Mouse (Mus musculus) intestine, embryonic 16.5 days (tissue): ENCODE measurements around the gene Agr3. TPM values are rescaled to one million over a fixed set of nuclear protein-coding genes. Genes with fewer than 3 reads are reported as not detected.

Experiments used
- ATAC-seq: fragments of 200-750 bp; cut with Nextera tagmentation; 2 replicates; pipeline ENCODE4 v1.8.0; 2017; ENCODE audit warnings: moderate TSS enrichment, moderate library complexity
- H3K27ac ChIP-seq: fragments of 300-500 bp; sonication (generic); 2 replicates; pipeline ENCODE4 v1.5.1; 2014; ENCODE audit warnings: mild to moderate bottlenecking, low read length
- H3K27me3 ChIP-seq: fragments of 300-500 bp; sonication (generic); replicated peaks from 2 replicates; pipeline ENCODE4 v1.6.1; 2014; ENCODE audit warnings: low read length, control low read depth, mixed read lengths; ENCODE audit not compliant: control insufficient read depth, insufficient read depth
- H3K36me3 ChIP-seq: fragments of 300-500 bp; sonication (generic); 2 replicates; pipeline ENCODE4 v1.6.1; 2014; ENCODE audit warnings: low read length, control low read depth; ENCODE audit not compliant: control insufficient read depth, insufficient read depth
- H3K4me1 ChIP-seq: fragments of 300-500 bp; sonication (generic); 2 replicates; pipeline ENCODE4 v1.6.1; 2014; ENCODE audit warnings: low read length, control low read depth, mixed read lengths; ENCODE audit not compliant: control insufficient read depth, insufficient read depth
- H3K4me2 ChIP-seq: fragments of 300-500 bp; sonication (generic); 2 replicates; pipeline ENCODE4 v1.6.1; 2014; ENCODE audit warnings: low read depth, low read length, control low read depth
- H3K4me3 ChIP-seq: fragments of 300-500 bp; sonication (generic); 2 replicates; pipeline ENCODE4 v1.5.1; 2014; ENCODE audit warnings: mild to moderate bottlenecking, low read length
- H3K9ac ChIP-seq: fragments of 300-500 bp; sonication (generic); 2 replicates; pipeline ENCODE4 v1.6.1; 2014; ENCODE audit warnings: low read depth, low read length
- H3K9me3 ChIP-seq: fragments of 300-500 bp; sonication (generic); 2 replicates; pipeline ENCODE4 v1.6.1; 2016; ENCODE audit warnings: low read length, control low read depth; ENCODE audit not compliant: control insufficient read depth
- WGBS: fragments of 180-500 bp; shearing (Covaris S2); extraction: QIAGEN DNeasy Blood & Tissue Kit; methylation state at CpG from one replicate; pipeline ENCODE4 v1.1.7; 2014; 5-methylcytosine and 5-hydroxymethylcytosine counted together
- polyA plus RNA-seq: library from polyadenylated mRNA; unstranded; fragments of >200 nt; fragmentation: Nextera tagmentation; extraction: Ambion mirVana; gene quantifications from 2 replicates; pipeline ENCODE4 v1.2.1, GENCODE M21; 2015

Agr3 gene
- polyA plus RNA-seq, 1 experiment from 2014 or later = 0.33 TPM

GRCm38 (mm10) chr12:35977633-35978246 lies 52.3 kb downstream of the Agr3 start:
- H3K27ac ChIP-seq = no peak overlapping the region
- H3K9ac ChIP-seq = no peak overlapping the region
- no peak overlapping the region for H3K4me2 ChIP-seq
- ATAC-seq = no peak
- no peak overlapping the region for H3K4me3 ChIP-seq
- H3K9me3 ChIP-seq = no peaks in the 10 kb centered on the region
- WGBS = 46% methylated on average over 6 of the region's 6 CpGs
- H3K27me3 ChIP-seq = no peaks in the 10 kb centered on the region
- H3K36me3 ChIP-seq = no peaks in the 10 kb centered on the region
- H3K4me1 ChIP-seq = peaks cover 6% of the 10 kb centered on the region

GRCm38 (mm10) chr12:35979625-35980024 lies 54.2 kb downstream of the Agr3 start:
- ATAC-seq = 0 out of 2 replicates have a peak, but pooled peaks have one; percentile 29
- Histone ChIP-seq H3K36me3 (no peaks in the 10 kb centered on the region), H3K9ac (no peak overlapping the region), H3K27me3 (no peaks in the 10 kb centered on the region), H3K4me3 (no peak overlapping the region), H3K4me2 (no peak overlapping the region), H3K9me3 (no peaks in the 10 kb centered on the region), H3K4me1 (peaks cover 6% of the 10 kb centered on the region), H3K27ac (no peak overlapping the region)
- 67% methylated on average over 5 of the region's 5 CpGs for WGBS

- Histone ChIP-seq H3K27me3 (no peaks in the 10 kb centered on the region), H3K4me1 (peaks cover 6% of the 10 kb centered on the region), H3K9me3 (no peaks in the 10 kb centered on the region), H3K9ac (no peak overlapping the region), H3K36me3 (no peaks in the 10 kb centered on the region), H3K4me2 (no peak overlapping the region), H3K27ac (0 out of 2 replicates have a peak overlapping the region, but pooled peaks have one; percentile 28), H3K4me3 (no peak overlapping the region)
- peak; percentile 92 for ATAC-seq
- 35% methylated on average over 6 of the region's 6 CpGs for WGBS
These were observed 56.4 kb downstream of the Agr3 start for GRCm38 (mm10) chr12:35981732-35982360.

- Histone ChIP-seq H3K9ac (no peak overlapping the region), H3K9me3 (no peaks in the 10 kb centered on the region), H3K4me1 (peaks cover 6% of the 10 kb centered on the region), H3K36me3 (no peaks in the 10 kb centered on the region), H3K4me2 (no peak overlapping the region), H3K27ac (no peak overlapping the region), H3K27me3 (no peaks in the 10 kb centered on the region), H3K4me3 (no peak overlapping the region)
- ATAC-seq = no peak
- WGBS = 85% methylated on average over 9 of the region's 9 CpGs
These were observed 58.1 kb downstream of the Agr3 start for GRCm38 (mm10) chr12:35983472-35983871.

GRCm38 (mm10) chr12:35984743-35985142 lies 59.3 kb downstream of the Agr3 start:
- H3K4me1 ChIP-seq = peaks cover 6% of the 10 kb centered on the region
- no peak overlapping the region for H3K4me2 ChIP-seq
- no peak overlapping the region for H3K4me3 ChIP-seq
- H3K9me3 ChIP-seq = no peaks in the 10 kb centered on the region
- no peak overlapping the region for H3K27ac ChIP-seq
- 84% methylated on average over 5 of the region's 5 CpGs for WGBS
- H3K27me3 ChIP-seq = no peaks in the 10 kb centered on the region
- no peak overlapping the region for H3K9ac ChIP-seq
- no peak for ATAC-seq
- H3K36me3 ChIP-seq = no peaks in the 10 kb centered on the region

- no peaks in the 10 kb centered on the region for H3K36me3 ChIP-seq
- H3K27me3 ChIP-seq = no peaks in the 10 kb centered on the region
- no peaks in the 10 kb centered on the region for H3K9me3 ChIP-seq
- no peak within 1 kb of the TSS; the same call in 1 of the 2 replicates for H3K4me3 ChIP-seq
- no peak within 1 kb of the TSS for H3K9ac ChIP-seq
- peak; percentile 50; the same call in 1 of the 2 replicates for ATAC-seq
- peaks cover 2% of the 10 kb centered on the region; the same call in 1 of the 2 replicates for H3K4me1 ChIP-seq
- no peak within 1 kb of the TSS for H3K27ac ChIP-seq
- H3K4me2 ChIP-seq = peak within 1 kb of the TSS; percentile 14; the same call in 1 of the 2 replicates
- WGBS = 51% methylated on average over 9 of the region's 9 CpGs
These were observed 67.3 kb downstream of the Agr3 start, which contains the start of gene Agr2 for GRCm38 (mm10) chr12:35992711-35993110. Gene Agr2, plus strand, starts transcription at chr12:35992907.

GRCm38 (mm10) chr12:35993583-35993982 lies 68.2 kb downstream of the Agr3 start:
- no peak overlapping the region for H3K4me2 ChIP-seq
- peak; percentile 73 for ATAC-seq
- H3K27me3 ChIP-seq = no peaks in the 10 kb centered on the region
- H3K9ac ChIP-seq = no peak overlapping the region
- 54% methylated on average over 3 of the region's 3 CpGs for WGBS
- H3K27ac ChIP-seq = no peak overlapping the region
- H3K9me3 ChIP-seq = no peaks in the 10 kb centered on the region
- H3K4me1 ChIP-seq = peaks cover 2% of the 10 kb centered on the region; the same call in 1 of the 2 replicates
- no peak overlapping the region for H3K4me3 ChIP-seq
- no peaks in the 10 kb centered on the region for H3K36me3 ChIP-seq

- Histone ChIP-seq H3K9ac (no peak overlapping the region), H3K4me3 (no peak overlapping the region), H3K9me3 (no peaks in the 10 kb centered on the region), H3K27ac (no peak overlapping the region; the same call in 1 of the 2 replicates), H3K4me2 (no peak overlapping the region), H3K4me1 (peaks cover 2% of the 10 kb centered on the region; the same call in 1 of the 2 replicates), H3K36me3 (no peaks in the 10 kb centered on the region), H3K27me3 (no peaks in the 10 kb centered on the region)
- no peak for ATAC-seq
These were observed 68.7 kb downstream of the Agr3 start for GRCm38 (mm10) chr12:35994098-35994497.

GRCm38 (mm10) chr12:35995799-35996198 lies 70.4 kb downstream of the Agr3 start:
- Histone ChIP-seq H3K4me2 (no peak overlapping the region), H3K27ac (no peak overlapping the region), H3K4me1 (peaks cover 2% of the 10 kb centered on the region; the same call in 1 of the 2 replicates), H3K4me3 (no peak overlapping the region), H3K9me3 (no peaks in the 10 kb centered on the region), H3K9ac (no peak overlapping the region), H3K27me3 (no peaks in the 10 kb centered on the region), H3K36me3 (no peaks in the 10 kb centered on the region)
- 0 out of 2 replicates have a peak, but pooled peaks have one; percentile 34 for ATAC-seq
- 33% methylated on average over 5 of the region's 5 CpGs for WGBS
